Mouse (Mus musculus) spleen, adult 10 weeks (tissue): Measurements from ENCODE around the gene Usp11. TPM values are rescaled to one million over a fixed set of nuclear protein-coding genes. Genes with fewer than 3 reads are reported as not detected.

ENCODE experiments used
- polyA plus RNA-seq: library from polyadenylated mRNA; stranded (reverse); fragments of 350-450 nt; fragmentation: Illumina TruSeq; extraction: RNeasy Lipid Tissue Mini Kit (QIAGEN cat#74804); gene quantifications from one replicate; pipeline ENCODE4 v1.2.3, GENCODE M21; 2015; ENCODE audit warnings: low replicate concordance; ENCODE audit not compliant: insufficient read depth

Usp11 gene
- polyA plus RNA-seq = 34.9 TPM

GRCm38 (mm10) chrX:20703741-20704290, at the start of gene Usp11:
Usp11 (plus strand) TSS chrX:20703906.

GRCm38 (mm10) chrX:20658026-20658652, 45.6 kb upstream of the Usp11 start, which contains the start of gene Uba1:
Uba1 (plus strand) TSS chrX:20658326.

GRCm38 (mm10) chrX:20687519-20688067, 16.1 kb upstream of the Usp11 start, which contains the start of gene Cdk16:
Cdk16 (plus strand) TSS chrX:20687954.

Other genes with a start within 250 kb of the Usp11 start
- gene Rgn, start 154.1 kb upstream of the Usp11 start, polyA plus RNA-seq = not detected
- 32.1 TPM for gene Rbm10, start 86.4 kb upstream of the Usp11 start, polyA plus RNA-seq
- gene Ndufb11, start 86.3 kb upstream of the Usp11 start, polyA plus RNA-seq = 114 TPM
- gene Uba1, start 45.6 kb upstream of the Usp11 start, polyA plus RNA-seq = 172 TPM
- 91.7 TPM for gene Cdk16, start 16.0 kb upstream of the Usp11 start, polyA plus RNA-seq
- 112 TPM for gene Araf, start 93.9 kb downstream of the Usp11 start, polyA plus RNA-seq
- gene Timp1, start 166.3 kb downstream of the Usp11 start, polyA plus RNA-seq = 6.1 TPM
- 0.65 TPM for gene Syn1, start 217.1 kb downstream of the Usp11 start, polyA plus RNA-seq
- gene Cfp, start 227.6 kb downstream of the Usp11 start, polyA plus RNA-seq = 103 TPM
- 12.3 TPM for gene Elk1, start 246.7 kb downstream of the Usp11 start, polyA plus RNA-seq